Mouse (Mus musculus) CD8-positive naive resting alpha-beta T cell, adult 57 days (primary cell): ENCODE measurements around the gene Plcxd3. TPM values are rescaled to one million over a fixed set of nuclear protein-coding genes. Genes with fewer than 3 reads are reported as not detected.

Source experiments
- total RNA-seq: library from RNA; stranded (reverse); gene quantifications from one replicate; pipeline ENCODE4 v1.2.4, GENCODE M21; 2023

The Plcxd3 gene
- not detected for total RNA-seq

DNA sequence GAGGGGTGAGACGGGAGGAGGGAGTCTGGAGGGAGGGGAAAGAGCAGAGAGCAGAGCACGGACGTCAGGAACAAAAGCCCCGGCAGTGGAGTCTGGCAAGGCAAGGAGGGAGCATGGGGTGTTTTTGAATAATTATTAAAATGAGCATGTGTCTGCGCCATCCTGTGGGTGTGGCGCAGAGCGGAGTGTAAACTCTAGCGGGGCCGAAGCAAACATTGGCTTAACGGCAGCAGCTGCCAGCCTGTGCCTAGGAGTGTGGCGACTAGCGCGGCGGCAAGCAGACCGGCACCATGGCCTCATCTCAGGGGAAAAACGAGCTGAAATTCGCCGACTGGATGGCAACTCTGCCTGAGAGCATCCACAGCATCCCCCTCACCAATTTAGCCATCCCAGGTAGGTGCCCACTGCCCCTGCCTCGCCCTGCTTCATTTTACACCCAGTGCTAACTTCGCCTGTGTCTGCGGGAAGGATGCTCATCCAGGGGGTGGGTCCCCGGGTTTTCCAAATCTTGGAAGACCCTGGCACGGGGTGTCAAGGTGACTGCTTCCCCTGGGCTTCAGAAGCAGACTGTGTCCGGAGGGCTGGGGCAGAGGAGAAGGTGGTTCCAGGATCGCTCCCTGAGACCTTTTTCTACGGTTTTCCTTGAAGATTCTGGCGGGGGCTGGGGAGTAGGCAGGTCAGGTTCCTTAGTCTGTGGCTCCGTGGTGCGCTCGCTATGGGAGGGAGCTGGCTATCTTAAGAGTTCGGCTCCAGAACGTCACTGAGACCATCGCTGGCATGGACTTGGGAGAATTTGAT, at the start of gene Plcxd3:
Plcxd3 (plus strand) TSS at position 69 of the 798 bp plus-strand sequence.

